Mouse (Mus musculus) myocyte (in vitro differentiated cells): ENCODE data around the gene Spata16.

ENCODE experiments used
- E2F4 ChIP-seq: IDR thresholded peaks from one replicate; pipeline ENCODE4 v1.6.1; 2011; ENCODE audit warnings: mild to moderate bottlenecking, control low read depth, moderate library complexity; ENCODE audit not compliant: insufficient read depth
- MAX ChIP-seq: IDR thresholded peaks from one replicate; pipeline ENCODE4 v1.6.1; 2011; ENCODE audit warnings: low read depth, mild to moderate bottlenecking, control low read depth
- MYOG ChIP-seq, 3 experiments: IDR thresholded peaks; one replicate each; pipeline ENCODE4 v1.6.1; 2011; ENCODE audit warnings: control low read depth in 2 of 3, low read depth in 2 of 3, mild to moderate bottlenecking in 2 of 3; ENCODE audit not compliant: insufficient read length in 2 of 3, control insufficient read depth in 1 of 3, insufficient read depth in 1 of 3
- POLR2A ChIP-seq: IDR thresholded peaks from one replicate; pipeline ENCODE4 v1.6.1; 2011; ENCODE audit warnings: low read depth, mild to moderate bottlenecking, control low read depth, moderate library complexity; ENCODE audit not compliant: insufficient read length
- POLR2AphosphoS2 ChIP-seq: IDR thresholded peaks from one replicate; pipeline ENCODE4 v1.6.1; 2011; ENCODE audit warnings: low read depth, control low read depth; ENCODE audit not compliant: insufficient read length
- USF1 ChIP-seq: IDR thresholded peaks from one replicate; pipeline ENCODE4 v1.6.1; 2011; ENCODE audit warnings: low read depth, mild to moderate bottlenecking, control low read depth, moderate library complexity

DNA sequence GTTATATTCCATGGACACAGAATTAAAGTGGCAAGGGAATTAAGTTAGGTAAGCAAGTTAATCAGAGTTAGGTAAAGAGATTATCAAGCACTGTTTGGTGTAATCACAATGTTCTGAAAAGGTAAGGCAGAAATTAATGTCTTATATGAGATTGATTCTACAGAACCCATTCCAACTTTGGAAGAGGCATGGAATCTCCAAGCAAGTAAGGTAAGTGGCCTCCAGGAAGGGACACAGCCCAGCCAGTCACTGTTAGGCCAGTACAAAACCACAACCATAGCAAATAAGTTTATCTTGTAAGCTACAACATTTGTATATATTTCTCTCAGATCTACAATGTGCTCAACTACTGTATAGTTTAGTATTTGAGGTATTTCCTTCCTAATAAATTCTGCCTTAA is 391.1 kb downstream of the Spata16 start:
- no peak for TF ChIP-seq POLR2AphosphoS2
- no peak for TF ChIP-seq POLR2A
- no peak for TF ChIP-seq MAX
- no peak for TF ChIP-seq USF1
- no peak for TF ChIP-seq MYOG (IDR thresholded peaks at IDR 0.05; ENCODE audit: control insufficient read depth in 1 of 3, insufficient read depth in 1 of 3, insufficient read length in 2 of 3, low read depth in 2 of 3)
- no peak for TF ChIP-seq E2F4
